Mouse (Mus musculus) right cerebral cortex, postnatal 14 days (tissue): ENCODE data around the gene Mtcl1.

Experiments used
- DNase-seq: peaks from one replicate; pipeline ENCODE4 v3.0.0; 2022

The Mtcl1 gene

GRCm38 (mm10) chr17:66321933-66322332, 127.6 kb downstream of the Mtcl1 start:
- no peak for DNase-seq

GRCm38 (mm10) chr17:66320716-66321372, 128.7 kb downstream of the Mtcl1 start:
- no peak for DNase-seq

- DNase-seq = no peak
Observed at GRCm38 (mm10) chr17:66318031-66318430, 131.5 kb downstream of the Mtcl1 start.

- no peak for DNase-seq
Observed at GRCm38 (mm10) chr17:66317576-66317975, 132.0 kb downstream of the Mtcl1 start.

GRCm38 (mm10) chr17:66317156-66317555, 132.4 kb downstream of the Mtcl1 start:
- DNase-seq = no peak

- no peak for DNase-seq
Observed at GRCm38 (mm10) chr17:66315451-66315850, 134.1 kb downstream of the Mtcl1 start.

DNA sequence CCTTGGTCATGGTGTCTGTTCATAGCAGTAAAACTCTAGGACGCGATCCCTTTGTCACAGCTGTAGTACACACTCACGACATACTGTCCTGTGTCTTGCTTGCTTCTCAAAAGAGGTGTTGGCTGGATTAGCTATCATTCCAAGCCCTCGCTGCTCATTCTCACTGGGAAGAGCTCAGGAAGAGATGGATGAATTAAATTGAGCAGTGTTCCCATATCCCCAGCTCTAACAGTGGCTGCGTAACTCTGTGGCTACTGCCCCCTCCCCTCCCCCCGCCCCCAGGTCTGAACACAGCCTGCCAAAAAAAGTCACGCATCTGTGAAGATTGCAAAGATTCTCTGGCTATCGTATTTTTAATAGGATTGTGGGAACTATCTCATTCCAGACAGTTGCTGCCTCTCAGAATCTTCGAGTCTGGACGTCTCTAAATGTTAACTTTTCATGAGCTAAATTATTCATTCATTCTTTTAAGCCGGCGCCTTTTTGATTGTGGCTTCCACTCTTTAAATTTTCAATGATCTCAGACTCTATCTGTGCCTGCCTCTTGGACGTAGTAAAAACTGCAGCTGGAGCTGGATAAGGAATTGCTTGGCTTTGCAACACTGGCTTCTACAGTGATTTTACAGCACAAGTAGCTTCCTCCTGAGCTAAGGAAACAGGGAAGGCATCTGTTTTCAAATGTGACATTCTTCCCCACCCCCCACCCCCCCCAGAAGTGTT, 134.8 kb downstream of the Mtcl1 start:
- no peak for DNase-seq

DNA sequence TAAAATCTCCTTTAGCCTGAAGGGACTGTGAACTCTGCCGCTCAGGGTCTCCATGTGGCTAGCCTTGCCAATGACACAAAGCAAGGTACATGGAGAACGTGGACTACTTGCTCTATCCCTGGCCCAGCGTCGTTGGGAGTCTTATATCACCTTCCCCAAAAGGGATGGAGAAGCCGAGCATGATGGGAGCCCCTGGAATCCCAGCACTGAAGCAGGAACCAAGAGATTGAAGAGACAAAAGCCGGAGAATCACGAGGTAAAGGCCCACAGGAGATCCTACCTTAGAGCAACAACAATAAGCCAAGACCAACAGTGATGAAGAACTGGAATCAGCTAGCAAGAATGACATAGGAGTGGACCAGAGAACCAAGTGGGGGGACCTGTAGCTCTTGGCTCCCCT, 147.6 kb downstream of the Mtcl1 start:
- DNase-seq = no peak

GRCm38 (mm10) chr17:66301267-66301666, 148.3 kb downstream of the Mtcl1 start:
- no peak for DNase-seq

DNA sequence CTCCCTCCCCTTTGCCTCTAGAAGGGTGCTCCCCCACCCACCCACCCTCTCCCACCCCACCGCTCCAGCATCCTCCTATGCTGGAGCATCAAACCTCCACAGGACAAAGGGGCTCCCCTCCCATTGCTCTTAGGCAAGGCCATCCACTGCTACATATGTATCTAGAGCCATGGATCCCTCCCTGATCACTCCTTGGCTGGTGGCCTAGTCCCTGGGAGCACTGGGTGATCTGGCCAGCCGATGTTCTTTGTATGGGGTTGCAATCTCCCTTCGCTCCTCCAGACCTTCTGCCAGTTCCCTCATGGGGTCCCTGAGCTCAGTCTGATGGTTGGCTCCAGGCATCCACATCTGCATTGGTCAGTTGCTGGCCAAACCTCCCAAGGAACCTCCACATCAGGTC, 151.8 kb downstream of the Mtcl1 start:
- DNase-seq = no peak

GRCm38 (mm10) chr17:66293581-66293980, 156.0 kb downstream of the Mtcl1 start:
- DNase-seq = no peak

GRCm38 (mm10) chr17:66289894-66290293, 159.7 kb downstream of the Mtcl1 start:
- DNase-seq = no peak
